Mouse (Mus musculus) liver (tissue): Measurements from ENCODE around the gene Gm20509.
"Not testable (repeated sequence)": the region's sequence is repeated elsewhere in the genome, so short reads cannot be mapped to it uniquely, and the experiment has no call there.

Source experiments
- DNase-seq: peaks from one replicate; pipeline ENCODE4 v3.0.0-alpha.2; 2020; ENCODE audit warnings: mixed read lengths

Gene Gm20509

DNA sequence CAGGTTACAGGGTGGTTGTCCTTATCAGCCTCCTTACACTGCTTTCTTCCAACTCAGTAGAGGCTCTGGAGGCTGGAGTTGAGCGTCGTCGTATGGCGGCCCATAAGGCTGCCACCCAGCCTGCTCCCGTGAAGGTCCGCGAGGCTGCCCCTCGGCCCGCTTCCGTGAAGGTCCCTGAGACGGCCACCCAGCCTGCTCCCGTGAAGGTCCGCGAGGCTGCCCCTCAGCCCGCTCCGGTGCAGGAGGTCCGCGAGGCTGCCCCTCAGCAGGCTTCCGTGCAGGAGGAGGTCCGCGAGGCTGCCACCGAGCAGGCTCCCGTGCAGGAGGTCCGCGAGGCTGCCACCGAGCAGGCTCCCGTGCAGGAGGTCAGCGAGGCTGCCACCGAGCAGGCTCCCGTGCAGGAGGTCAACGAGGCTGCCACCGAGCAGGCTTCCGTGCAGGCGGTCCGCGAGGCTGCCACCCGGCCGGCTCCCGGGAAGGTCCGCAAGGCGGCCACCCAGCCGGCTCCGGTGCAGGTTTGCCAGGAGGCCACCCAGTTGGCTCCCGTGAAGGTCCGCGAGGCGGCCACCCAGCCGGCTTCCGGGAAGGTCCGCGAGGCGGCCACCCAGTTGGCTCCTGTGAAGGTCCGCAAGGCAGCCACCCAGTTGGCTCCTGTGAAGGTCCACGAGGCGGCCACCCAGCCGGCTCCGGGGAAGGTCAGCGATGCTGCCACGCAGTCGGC lies 1.0 kb downstream of the Gm20509 start:
- DNase-seq = peak; percentile 10

DNA sequence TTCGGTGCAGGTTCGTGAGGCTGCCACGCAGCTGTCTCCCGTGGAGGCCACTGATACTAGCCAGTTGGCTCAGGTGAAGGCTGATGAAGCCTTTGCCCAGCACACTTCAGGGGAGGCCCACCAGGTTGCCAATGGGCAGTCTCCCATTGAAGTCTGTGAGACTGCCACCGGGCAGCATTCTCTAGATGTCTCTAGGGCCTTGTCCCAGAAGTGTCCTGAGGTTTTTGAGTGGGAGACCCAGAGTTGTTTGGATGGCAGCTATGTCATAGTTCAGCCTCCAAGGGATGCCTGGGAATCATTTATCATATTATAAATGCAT lies 1.6 kb downstream of the Gm20509 start:
- DNase-seq = no peak

DNA sequence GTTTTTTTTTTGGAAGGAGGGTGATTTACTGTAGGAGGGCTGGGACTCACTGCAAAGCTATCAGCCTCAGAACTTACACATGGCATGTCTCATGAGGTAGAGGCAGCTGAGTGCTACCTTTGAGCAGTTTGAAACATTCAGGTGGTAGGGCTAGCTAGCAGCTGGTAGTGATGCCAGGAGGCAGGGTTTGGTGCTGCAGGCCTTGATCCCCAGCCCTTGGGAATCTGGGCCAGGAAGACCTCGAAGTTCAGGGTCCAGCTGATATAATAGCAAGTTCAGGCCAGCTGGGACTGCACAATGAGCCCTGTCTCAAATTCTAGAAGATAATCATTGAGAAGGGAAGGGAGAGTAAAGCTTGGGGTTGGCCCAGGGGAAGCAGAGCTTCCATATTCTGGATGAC lies 2.9 kb downstream of the Gm20509 start:
- no peak for DNase-seq

DNA sequence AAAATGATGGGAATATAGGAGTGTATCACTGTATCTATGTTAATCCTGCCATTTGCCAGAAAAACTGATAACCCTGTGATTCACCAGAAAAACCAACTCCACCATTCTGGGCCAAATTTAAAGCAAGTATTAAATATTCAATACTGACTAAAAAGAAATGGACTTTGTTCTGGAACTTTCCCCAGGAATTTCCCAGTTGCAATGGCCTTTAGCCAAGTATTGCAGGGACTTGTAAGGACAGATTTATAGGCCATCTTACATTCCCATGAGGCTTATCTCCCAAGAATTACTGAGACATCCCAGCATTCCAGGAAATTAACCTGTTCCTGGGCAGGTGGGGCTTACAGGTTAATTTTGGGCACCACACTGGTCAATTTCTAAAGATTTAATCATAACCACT lies 3.5 kb downstream of the Gm20509 start:
- DNase-seq = no peak

DNA sequence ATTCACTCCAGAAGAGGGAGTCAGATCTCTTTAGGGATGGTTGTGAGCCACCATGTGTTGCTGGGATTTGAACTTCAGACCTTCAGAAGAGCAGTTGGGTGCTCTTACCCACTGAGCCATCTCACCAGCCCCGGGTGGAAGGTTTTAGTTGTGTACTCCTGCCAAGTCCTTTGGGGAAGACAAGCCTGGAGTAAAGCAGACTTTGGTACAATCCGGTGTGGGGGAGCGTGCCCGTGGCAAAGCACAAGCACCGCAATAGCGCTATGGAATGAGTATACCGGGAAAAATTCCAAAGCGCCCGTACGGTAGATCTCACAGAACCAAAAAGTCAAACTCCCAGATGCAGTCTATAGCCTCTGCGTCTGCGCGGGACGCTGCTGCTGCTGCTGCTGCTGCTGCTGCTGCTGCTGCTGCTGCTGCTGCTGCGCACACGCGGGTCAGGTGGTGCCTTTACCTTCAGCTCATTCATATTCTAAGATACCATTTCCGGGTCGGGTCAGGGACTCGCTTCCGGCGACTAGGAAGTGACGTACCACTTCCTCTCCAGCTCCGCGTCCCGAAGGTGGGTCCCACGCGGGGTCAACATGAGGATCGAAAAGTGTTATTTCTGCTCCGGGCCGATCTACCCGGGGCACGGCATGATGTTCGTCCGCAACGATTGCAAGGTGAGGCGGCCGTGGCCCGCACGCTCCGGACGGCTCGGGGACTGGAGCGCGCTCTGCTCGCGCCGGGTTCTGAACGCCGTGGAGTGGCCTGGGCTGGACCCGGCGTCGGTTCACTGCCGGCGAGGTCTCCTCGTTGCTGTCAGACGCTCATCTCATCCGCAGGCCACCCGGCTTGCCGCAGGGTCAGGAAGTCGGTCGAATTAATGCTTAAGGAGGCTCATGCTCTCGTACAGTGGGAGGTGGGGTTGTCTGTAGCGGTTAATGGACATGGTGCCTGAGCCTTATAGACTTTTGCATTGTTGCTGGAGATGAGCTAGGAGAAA lies 10.9 kb downstream of the Gm20509 start, which contains the start of gene Rsl24d1:
Rsl24d1 (plus strand) TSS at position 508 of the 988 bp plus-strand sequence.
- DNase-seq = peak; percentile 83

DNA sequence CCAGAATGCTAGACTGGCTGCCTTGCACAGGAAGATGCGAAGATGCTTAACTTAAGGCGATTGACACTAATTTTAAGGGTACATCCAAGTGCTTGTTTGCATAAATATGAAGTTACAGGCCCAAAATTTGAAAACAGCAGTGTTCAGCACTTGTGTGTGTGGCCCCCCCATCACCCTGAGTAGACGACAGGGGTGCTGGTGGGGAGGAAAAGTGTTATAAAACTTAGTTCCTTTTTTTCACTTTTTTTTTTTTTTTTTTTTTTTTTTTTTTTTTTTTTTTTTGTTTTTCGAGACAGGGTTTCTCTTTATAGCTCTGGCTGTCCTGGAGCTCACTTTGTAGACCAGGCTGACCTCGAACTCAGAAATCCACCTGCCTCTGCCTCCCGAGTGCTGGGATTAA lies 14.4 kb downstream of the Gm20509 start:
- DNase-seq = not testable (repeated sequence)

DNA sequence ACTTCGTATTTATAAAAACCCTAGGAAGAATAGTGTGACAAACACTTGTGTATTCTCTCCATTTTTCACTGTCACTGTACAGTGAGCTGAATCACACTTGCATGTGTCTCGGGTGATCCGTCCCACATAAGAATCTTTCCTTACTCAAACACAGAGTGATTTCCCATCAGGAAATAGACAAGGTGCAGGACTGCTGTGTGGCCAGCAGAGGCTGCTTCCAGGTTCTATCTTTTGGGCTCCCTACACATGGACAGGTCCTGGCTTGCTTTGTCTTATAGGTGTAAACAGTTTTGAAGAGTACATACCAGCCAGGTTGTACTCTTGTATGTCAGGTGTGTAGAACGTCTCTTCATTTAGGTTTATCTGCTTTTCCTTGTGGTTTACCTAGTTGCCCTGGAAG lies 15.7 kb downstream of the Gm20509 start:
- DNase-seq = no peak

DNA sequence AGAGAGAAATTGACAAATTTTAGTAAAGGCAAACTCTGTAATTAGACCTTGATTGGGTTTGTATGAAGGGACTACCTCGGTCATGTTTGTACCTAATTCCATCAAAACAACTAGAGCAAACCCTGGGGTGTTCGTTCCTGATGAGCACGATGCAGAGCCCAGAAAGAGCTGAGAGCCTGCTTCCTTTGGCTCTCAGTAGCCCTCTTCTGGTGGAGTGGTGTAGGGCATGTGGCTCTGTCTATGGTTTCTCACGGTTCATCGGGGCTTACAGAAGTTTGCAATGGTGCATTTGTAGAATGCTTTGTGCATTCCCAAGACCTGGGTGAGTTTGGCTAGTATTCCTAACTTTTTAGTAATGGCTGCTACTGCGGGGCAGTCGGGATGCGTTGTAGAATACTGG lies 19.5 kb downstream of the Gm20509 start:
- no peak for DNase-seq

DNA sequence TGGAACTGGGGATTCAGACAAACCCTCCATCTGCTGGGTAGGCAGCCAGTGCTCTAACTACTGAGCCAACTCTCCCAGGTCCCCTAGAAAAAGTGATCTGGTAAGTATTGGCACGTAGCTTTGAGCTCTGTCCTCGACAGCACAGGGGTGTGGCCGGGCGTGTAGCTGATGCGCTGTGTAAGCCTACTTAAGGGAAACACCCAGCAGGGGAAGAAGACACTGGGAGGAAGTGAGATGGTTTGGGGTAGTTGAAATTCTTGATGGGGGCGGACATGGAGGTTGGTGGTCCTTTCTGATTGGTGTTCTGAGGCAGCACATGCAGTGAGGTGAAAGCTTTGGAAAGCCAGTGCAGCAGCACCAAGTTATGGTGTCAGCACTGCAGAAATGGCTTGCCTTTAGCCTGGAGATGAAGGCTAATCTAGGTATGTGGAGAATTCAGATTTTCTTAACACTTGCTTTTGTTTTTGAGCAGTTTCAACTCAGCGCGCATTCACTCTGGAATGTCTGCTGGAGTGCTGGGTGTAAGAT lies 22.8 kb downstream of the Gm20509 start:
- DNase-seq = peak; percentile 18

DNA sequence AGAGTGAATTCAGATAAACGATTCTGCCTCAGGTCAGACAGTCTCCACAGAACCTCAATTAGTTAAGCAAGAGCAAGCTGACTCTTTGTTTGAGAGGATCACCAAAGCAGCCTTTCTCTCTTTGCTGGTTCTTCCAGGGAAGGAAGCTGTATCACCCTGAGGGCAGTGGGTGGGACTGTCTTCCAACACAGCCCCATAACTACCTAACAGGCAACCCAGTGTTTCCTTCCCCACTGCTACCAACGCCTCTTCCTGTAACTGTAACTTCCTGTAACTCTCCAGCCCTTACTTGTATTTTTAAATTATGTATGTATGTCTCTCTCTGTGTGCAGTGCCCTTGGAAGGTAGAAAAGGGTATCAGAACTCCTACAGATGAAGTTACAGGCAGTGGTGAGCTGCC lies 25.2 kb downstream of the Gm20509 start:
- no peak for DNase-seq

DNA sequence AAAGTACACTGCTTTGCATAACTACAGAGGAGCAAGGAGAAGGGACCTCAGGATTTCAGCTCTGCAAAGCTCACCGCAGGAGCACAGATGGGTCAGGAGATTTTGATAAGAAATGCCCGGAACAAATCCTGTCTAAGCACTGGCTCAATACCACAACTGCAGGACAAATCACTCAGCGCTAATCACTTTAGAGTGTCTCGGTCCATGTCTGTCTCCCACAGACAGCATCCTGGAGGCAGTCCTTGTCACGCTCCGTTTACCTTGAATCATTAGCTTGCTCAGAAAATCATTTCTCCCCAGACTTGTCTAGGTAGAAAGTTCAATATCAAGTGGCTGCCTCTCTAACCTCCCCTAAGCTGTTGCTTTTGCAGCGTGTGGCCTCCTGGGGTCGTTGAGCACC lies 27.6 kb downstream of the Gm20509 start:
- no peak for DNase-seq

DNA sequence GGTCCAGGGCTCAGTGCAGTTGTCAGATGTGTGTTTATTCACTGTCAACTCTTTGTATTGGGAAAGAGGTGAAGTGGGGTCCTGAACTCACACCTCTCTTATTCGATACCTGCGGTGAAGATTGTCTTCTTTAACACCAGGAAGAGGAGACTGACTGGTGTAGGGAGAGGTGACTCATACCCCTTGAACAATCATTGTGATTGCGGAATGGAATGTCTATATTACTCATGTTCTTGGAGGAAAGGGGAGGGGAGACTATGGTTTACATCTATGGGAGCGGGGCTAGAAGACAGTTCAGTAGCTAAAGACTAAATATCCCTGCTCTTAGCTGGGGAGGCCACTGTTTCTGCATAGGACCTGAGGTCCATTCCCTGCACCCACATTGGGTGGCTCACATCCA lies 28.3 kb downstream of the Gm20509 start:
- no peak for DNase-seq

DNA sequence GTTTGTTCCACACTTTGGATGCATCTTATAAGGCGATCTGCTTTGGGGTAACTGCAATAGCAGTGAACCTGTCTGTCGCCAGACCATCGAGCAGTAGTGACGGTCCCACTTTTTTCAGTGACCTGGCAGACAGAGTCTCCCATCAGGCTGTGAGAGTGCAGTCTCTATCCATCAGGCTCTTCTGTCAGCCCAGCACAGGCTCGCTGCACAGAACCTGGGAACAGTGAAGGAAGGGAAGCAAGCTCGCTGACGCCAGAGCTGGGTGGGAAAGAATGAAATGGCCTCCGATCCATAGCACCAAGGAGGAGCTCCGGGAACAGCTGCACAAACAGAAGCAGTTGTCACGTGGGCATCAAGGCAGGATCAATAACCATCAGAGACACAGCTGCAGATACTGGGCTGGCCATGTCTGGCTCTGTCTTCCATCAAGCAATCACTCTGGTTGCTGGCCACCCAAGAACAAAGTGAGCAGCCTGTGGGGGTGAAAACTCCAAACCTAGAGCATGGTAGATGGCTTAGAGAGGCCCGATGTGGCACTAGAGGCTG lies 35.1 kb downstream of the Gm20509 start:
- no peak for DNase-seq

DNA sequence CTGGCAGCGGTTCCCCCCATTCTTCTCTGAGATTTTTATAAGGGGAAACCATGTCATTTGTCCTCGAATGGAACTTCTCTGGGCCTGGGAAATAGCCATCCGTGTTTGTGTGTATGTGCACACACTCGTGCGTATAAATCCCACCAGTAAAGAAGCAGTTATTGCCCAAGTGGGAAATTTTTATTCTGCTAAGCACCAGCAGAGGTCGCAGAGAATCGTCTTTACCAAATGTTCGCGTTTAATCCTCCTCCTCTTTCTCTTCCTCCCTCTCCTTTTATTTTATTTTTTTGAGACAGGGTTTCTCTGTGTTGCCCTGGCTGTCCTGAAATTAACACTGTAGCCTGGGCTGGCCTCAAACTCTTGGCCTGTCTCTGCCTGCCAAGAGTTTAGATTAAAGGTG lies 52.1 kb downstream of the Gm20509 start:
- no peak for DNase-seq

DNA sequence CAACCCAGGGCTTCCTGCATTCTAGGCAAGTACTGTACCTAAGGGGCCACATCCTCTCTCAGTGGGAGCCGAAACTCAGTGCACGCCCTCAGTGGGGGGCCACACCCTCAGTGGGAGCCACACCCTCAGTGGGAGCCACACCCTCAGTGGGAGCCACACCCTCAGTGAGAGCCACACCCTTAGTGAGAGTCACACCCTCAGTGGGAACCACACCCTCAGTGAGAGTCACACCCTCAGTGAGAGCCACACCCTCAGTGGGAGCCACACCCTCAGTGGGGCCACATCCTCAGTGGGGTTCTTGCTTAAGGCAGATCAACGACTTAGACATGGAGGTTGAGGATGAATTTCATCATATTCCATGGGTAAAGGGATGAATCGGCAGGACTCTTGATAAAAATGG lies 55.7 kb downstream of the Gm20509 start:
- DNase-seq = peak; percentile 9

DNA sequence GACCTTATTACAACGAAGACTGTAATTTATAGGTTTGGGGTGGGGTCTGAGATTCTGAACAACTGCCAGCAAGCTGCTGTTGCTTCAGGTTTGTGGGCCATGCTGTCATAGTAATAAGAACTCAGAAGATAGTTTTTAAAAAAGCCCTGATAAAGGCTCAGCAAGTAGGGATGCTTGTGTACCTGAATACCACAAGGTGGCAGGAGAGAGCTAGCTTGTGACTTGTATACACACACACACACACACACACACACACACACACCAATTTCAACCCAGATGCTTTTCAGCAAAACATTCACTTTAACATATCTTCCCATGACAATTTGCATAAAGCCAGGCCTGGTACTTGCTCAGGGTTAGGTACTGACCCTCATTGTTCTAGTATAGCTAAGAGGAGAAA lies 57.0 kb downstream of the Gm20509 start:
- no peak for DNase-seq

DNA sequence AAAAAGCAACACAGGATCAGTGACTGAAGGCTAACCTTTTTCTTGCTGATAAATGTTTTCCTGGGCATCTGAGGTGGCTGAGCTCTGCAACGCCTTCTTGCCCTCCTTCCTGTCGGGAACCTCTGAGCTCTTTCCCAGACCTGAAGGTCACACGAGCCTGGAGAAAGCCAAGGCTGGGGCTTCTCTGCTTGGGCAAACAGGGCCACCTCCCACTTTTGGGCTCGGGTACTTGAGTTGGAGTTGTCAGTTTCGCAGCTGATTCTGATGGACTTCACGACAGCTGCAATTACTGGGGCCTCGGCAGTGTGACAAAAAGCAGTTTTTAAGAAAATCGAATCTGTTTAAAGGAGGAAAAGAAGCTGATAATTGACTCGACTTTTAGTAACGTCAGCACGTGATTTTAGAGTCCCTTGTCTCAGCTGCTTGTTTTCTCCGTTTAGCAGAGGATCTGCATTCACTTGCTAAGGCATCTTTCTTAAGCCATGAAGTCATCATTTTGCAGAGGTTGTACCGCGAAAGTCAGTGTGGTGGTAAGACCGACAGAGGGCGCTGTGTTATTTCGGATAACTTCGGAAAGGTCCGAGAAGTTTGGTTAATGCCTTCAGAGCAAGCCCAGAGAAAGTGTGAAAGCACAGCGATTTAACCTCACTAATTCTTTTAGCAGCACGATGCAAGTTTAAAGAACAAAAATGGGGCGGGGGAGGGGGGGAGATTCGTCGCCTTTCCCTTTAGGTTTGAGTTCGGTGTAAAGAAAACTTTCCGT lies 60.5 kb downstream of the Gm20509 start:
- peak; percentile 71 for DNase-seq

DNA sequence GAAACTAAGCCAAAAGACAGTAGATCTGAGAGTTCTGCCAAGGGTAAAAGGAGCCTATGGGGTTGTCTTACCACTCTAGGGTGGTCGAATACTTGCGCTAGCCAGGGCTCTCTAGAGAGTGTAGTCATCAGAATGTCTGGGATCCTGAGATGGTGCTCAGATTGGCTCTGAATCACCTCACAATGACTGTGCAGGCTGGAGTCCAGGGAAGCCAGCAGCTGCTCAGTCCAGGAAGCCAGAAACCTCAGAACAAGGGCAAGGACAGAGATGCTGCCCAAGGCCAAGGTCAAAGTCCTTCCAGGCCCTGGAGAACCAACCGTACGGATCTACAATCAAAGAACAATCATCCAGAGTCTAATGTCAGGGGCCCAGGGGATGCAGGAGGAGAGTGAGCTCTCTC lies 63.4 kb downstream of the Gm20509 start:
- DNase-seq = no peak
